Mouse (Mus musculus) hindbrain, postnatal 0 days (tissue): ENCODE results near the gene Sall1. TPM values are rescaled to one million over a fixed set of nuclear protein-coding genes. Genes with fewer than 3 reads are reported as not detected.

Experiments
- ATAC-seq: fragments of 200-750 bp; cut with Nextera tagmentation; 2 replicates; pipeline ENCODE4 v1.8.0; 2017; ENCODE audit warnings: mild to moderate bottlenecking, moderate TSS enrichment, moderate library complexity
- DNase-seq: peaks from one replicate; pipeline ENCODE4 v3.0.0-alpha.2; 2015; ENCODE audit warnings: low spot score
- H3K27ac ChIP-seq: fragments of 300-500 bp; sonication (generic); 2 replicates; pipeline ENCODE4 v1.5.1; 2014; ENCODE audit warnings: mild to moderate bottlenecking
- H3K27me3 ChIP-seq: fragments of 300-500 bp; sonication (generic); 2 replicates; pipeline ENCODE4 v1.6.1; 2014; ENCODE audit warnings: low read length, mixed read lengths; ENCODE audit not compliant: insufficient read depth
- H3K36me3 ChIP-seq: fragments of 300-500 bp; sonication (generic); 2 replicates; pipeline ENCODE4 v1.6.1; 2014; ENCODE audit warnings: low read length, mixed read lengths; ENCODE audit not compliant: insufficient read depth
- H3K4me1 ChIP-seq: fragments of 300-500 bp; sonication (generic); 2 replicates; pipeline ENCODE4 v1.6.1; 2014; ENCODE audit warnings: antibody characterized with exemption, low read length, mixed read lengths; ENCODE audit not compliant: insufficient read depth
- H3K4me2 ChIP-seq: fragments of 300-500 bp; sonication (generic); 2 replicates; pipeline ENCODE4 v1.6.1; 2014; ENCODE audit warnings: low read depth, mild to moderate bottlenecking, low read length, moderate library complexity, mixed read lengths
- H3K4me3 ChIP-seq: fragments of 300-500 bp; sonication (generic); 2 replicates; pipeline ENCODE4 v1.5.1; 2014; ENCODE audit warnings: low read length
- H3K9ac ChIP-seq: fragments of 300-500 bp; sonication (generic); replicated peaks from 2 replicates; pipeline ENCODE4 v1.6.1; 2014; ENCODE audit warnings: mild to moderate bottlenecking, low read length, moderate library complexity, mixed read lengths
- H3K9me3 ChIP-seq: fragments of 300-500 bp; sonication (generic); 2 replicates; pipeline ENCODE4 v1.6.1; 2016; ENCODE audit warnings: low read length, mixed read lengths
- CTCF ChIP-seq: IDR thresholded peaks from 2 replicates; pipeline ENCODE4 v1.5.1; 2016; ENCODE audit warnings: antibody characterized with exemption, control low read depth, low read depth
- WGBS: fragments of 180-500 bp; shearing (Covaris S2); extraction: QIAGEN DNeasy Blood & Tissue Kit; methylation state at CpG from one replicate; pipeline ENCODE4 v1.1.7; 2014; 5-methylcytosine and 5-hydroxymethylcytosine counted together
- polyA plus RNA-seq: library from polyadenylated mRNA; unstranded; fragments of >200 nt; fragmentation: Nextera tagmentation; extraction: Ambion mirVana; gene quantifications from 2 replicates; pipeline ENCODE4 v1.2.1, GENCODE M21; 2015
- total RNA-seq: library from RNA; depleted of rRNA; stranded (reverse); fragments of >200 nt; gene quantifications from 2 replicates; pipeline ENCODE4 v1.2.3, GENCODE M21; 2014

Gene Sall1
- total and polyA plus RNA-seq, 2 experiments from 2014 or later, result 3.3 to 7.5 TPM

- H3K27me3 ChIP-seq, result 0 out of 2 replicates have a peak, but pooled peaks cover 8% of the 10 kb centered on the region
- H3K36me3 ChIP-seq, result no peaks in the 10 kb centered on the region
- WGBS, result 90% methylated on average over 6 of the region's 6 CpGs
- H3K9ac ChIP-seq, result no peak overlapping the region
- no peaks in the 10 kb centered on the region for H3K4me1 ChIP-seq
- TF ChIP-seq CTCF, result no peak
- no peak overlapping the region for H3K4me2 ChIP-seq
- H3K27ac ChIP-seq, result no peak overlapping the region
- ATAC-seq, result no peak
- DNase-seq, result no peak
- H3K9me3 ChIP-seq, result no peaks in the 10 kb centered on the region
- H3K4me3 ChIP-seq, result no peak overlapping the region
Measured at GRCm38 (mm10) chr8:89012853-89013534, 31.0 kb downstream of the Sall1 start.

GRCm38 (mm10) chr8:89012024-89012712, 31.8 kb downstream of the Sall1 start:
- Histone ChIP-seq H3K4me1 (no peaks in the 10 kb centered on the region), H3K27ac (no peak overlapping the region), H3K9me3 (no peaks in the 10 kb centered on the region), H3K4me3 (no peak overlapping the region), H3K4me2 (no peak overlapping the region), H3K9ac (no peak overlapping the region), H3K36me3 (no peaks in the 10 kb centered on the region), H3K27me3 (0 out of 2 replicates have a peak, but pooled peaks cover 11% of the 10 kb centered on the region)
- no peak for TF ChIP-seq CTCF
- DNase-seq, result no peak
- WGBS, result 33% methylated on average over 12 of the region's 12 CpGs
- no peak for ATAC-seq

GRCm38 (mm10) chr8:89008784-89009183, 35.2 kb downstream of the Sall1 start:
- Histone ChIP-seq H3K4me1 (0 out of 2 replicates have a peak, but pooled peaks cover 7% of the 10 kb centered on the region), H3K9me3 (no peaks in the 10 kb centered on the region), H3K27ac (no peak overlapping the region), H3K9ac (no peak overlapping the region), H3K27me3 (0 out of 2 replicates have a peak, but pooled peaks cover 11% of the 10 kb centered on the region), H3K4me2 (no peak overlapping the region), H3K36me3 (no peaks in the 10 kb centered on the region), H3K4me3 (no peak overlapping the region)
- no peak for ATAC-seq
- no peak for DNase-seq
- no peak for TF ChIP-seq CTCF
- 7% methylated on average over 4 of the region's 7 CpGs for WGBS

GRCm38 (mm10) chr8:89007114-89007513, 36.8 kb downstream of the Sall1 start:
- peaks cover 11% of the 10 kb centered on the region; the same call in 1 of the 2 replicates for H3K27me3 ChIP-seq
- TF ChIP-seq CTCF, result no peak
- no peak overlapping the region for H3K27ac ChIP-seq
- H3K9me3 ChIP-seq, result no peaks in the 10 kb centered on the region
- WGBS, result 7% methylated on average over 8 of the region's 8 CpGs
- ATAC-seq (peak; percentile 35; the same call in 1 of the 2 replicates), DNase-seq (peak; percentile 35)
- 0 out of 2 replicates have a peak, but pooled peaks cover 7% of the 10 kb centered on the region for H3K4me1 ChIP-seq
- H3K4me2 ChIP-seq, result peak overlapping the region; percentile 98
- peak overlapping the region; percentile 50 for H3K4me3 ChIP-seq
- no peaks in the 10 kb centered on the region for H3K36me3 ChIP-seq
- H3K9ac ChIP-seq, result 0 out of 2 replicates have a peak overlapping the region, but pooled peaks have one; percentile 51

GRCm38 (mm10) chr8:89006426-89006825, 37.5 kb downstream of the Sall1 start:
- peaks cover 11% of the 10 kb centered on the region; the same call in 1 of the 2 replicates for H3K27me3 ChIP-seq
- H3K36me3 ChIP-seq, result no peaks in the 10 kb centered on the region
- TF ChIP-seq CTCF, result no peak
- DNase-seq (peak; percentile 58), ATAC-seq (0 out of 2 replicates have a peak, but pooled peaks have one; percentile 24)
- peak overlapping the region; percentile 51 for H3K9ac ChIP-seq
- WGBS, result 0% methylated on average over 34 of the region's 34 CpGs
- peak overlapping the region; percentile 98 for H3K4me2 ChIP-seq
- no peaks in the 10 kb centered on the region for H3K9me3 ChIP-seq
- H3K27ac ChIP-seq, result no peak overlapping the region
- 0 out of 2 replicates have a peak, but pooled peaks cover 7% of the 10 kb centered on the region for H3K4me1 ChIP-seq
- H3K4me3 ChIP-seq, result peak overlapping the region; percentile 50

- ATAC-seq (no peak), DNase-seq (no peak)
- Histone ChIP-seq H3K9ac (no peak overlapping the region), H3K9me3 (no peaks in the 10 kb centered on the region), H3K27me3 (peaks cover 11% of the 10 kb centered on the region; the same call in 1 of the 2 replicates), H3K4me3 (peak overlapping the region; percentile 50), H3K4me2 (peak overlapping the region; percentile 98), H3K4me1 (0 out of 2 replicates have a peak, but pooled peaks cover 7% of the 10 kb centered on the region), H3K27ac (no peak overlapping the region), H3K36me3 (no peaks in the 10 kb centered on the region)
- 27% methylated on average over 11 of the region's 11 CpGs for WGBS
- TF ChIP-seq CTCF, result no peak
Measured at GRCm38 (mm10) chr8:89005797-89006196, 38.2 kb downstream of the Sall1 start.
